Mouse (Mus musculus): ENCODE data around the gene Stat2. TPM values are rescaled to one million over a fixed set of nuclear protein-coding genes. Genes with fewer than 3 reads are reported as not detected.
"Not testable (repeated sequence)": the region's sequence is repeated elsewhere in the genome, so short reads cannot be mapped to it uniquely, and the experiment has no call there.

The Stat2 gene
- polyA plus RNA-seq, 1 experiment from 2014 or later: 19.3 TPM

GRCm38 (mm10) chr10:128263393-128264310, 6.7 kb upstream of the Stat2 start:
- no peak for DNase-seq (ENCODE audit: low spot score)
- Histone ChIP-seq H3K4me3 (no peak overlapping the region), H3K36me3 (no peaks in the 10 kb centered on the region), H3K27me3 (ENCODE audit: insufficient read depth, poor library complexity, severe bottlenecking) (no peaks in the 10 kb centered on the region), H3K9me3 (no peaks in the 10 kb centered on the region), H3K4me1 (replicated peaks) (no peaks in the 10 kb centered on the region), H3K27ac (no peak overlapping the region)
- WGBS: 85% methylated on average over 6 of the region's 6 CpGs

GRCm38 (mm10) chr10:128268371-128268770, 2.0 kb upstream of the Stat2 start, which contains the start of gene Apof:
TSS of gene Apof (plus strand) at chr10:128268671.
- 0 out of 2 replicates have a peak within 1 kb of the TSS, but pooled peaks have one; percentile 24 for H3K27ac ChIP-seq
- DNase-seq (ENCODE audit: low spot score): no peak
- peaks cover 4% of the 10 kb centered on the region; the same call in 1 of the 2 replicates for H3K36me3 ChIP-seq
- 80% methylated on average over 6 of the region's 6 CpGs for WGBS
- 0 out of 2 replicates have a peak, but pooled peaks cover 14% of the 10 kb centered on the region for H3K4me1 ChIP-seq (replicated peaks)
- H3K27me3 ChIP-seq (ENCODE audit: insufficient read depth, poor library complexity, severe bottlenecking): no peaks in the 10 kb centered on the region
- no peaks in the 10 kb centered on the region for H3K9me3 ChIP-seq
- H3K4me3 ChIP-seq: no peak within 1 kb of the TSS

- Histone ChIP-seq H3K27me3 (ENCODE audit: insufficient read depth, poor library complexity, severe bottlenecking) (no peaks in the 10 kb centered on the region), H3K4me3 (peak overlapping the region; percentile 80; the same call in 1 of the 2 replicates), H3K27ac (0 out of 2 replicates have a peak overlapping the region, but pooled peaks have one; percentile 90), H3K4me1 (replicated peaks) (0 out of 2 replicates have a peak, but pooled peaks cover 14% of the 10 kb centered on the region), H3K9me3 (no peaks in the 10 kb centered on the region), H3K36me3 (peaks cover 4% of the 10 kb centered on the region; the same call in 1 of the 2 replicates)
- DNase-seq (ENCODE audit: low spot score): no peak
- 89% methylated on average over 16 of the region's 16 CpGs for WGBS
Observed at GRCm38 (mm10) chr10:128269206-128269910, 1.0 kb upstream of the Stat2 start.

- Histone ChIP-seq H3K27ac (peak overlapping the region; percentile 90), H3K4me1 (replicated peaks) (0 out of 2 replicates have a peak, but pooled peaks cover 14% of the 10 kb centered on the region), H3K9me3 (no peaks in the 10 kb centered on the region), H3K27me3 (ENCODE audit: insufficient read depth, poor library complexity, severe bottlenecking) (no peaks in the 10 kb centered on the region), H3K4me3 (peak overlapping the region; percentile 80), H3K36me3 (peaks cover 4% of the 10 kb centered on the region; the same call in 1 of the 2 replicates)
- WGBS: 44% methylated on average over 7 of the region's 7 CpGs
- no peak for DNase-seq (ENCODE audit: low spot score)
Observed at GRCm38 (mm10) chr10:128270866-128271265, 507 bp downstream of the Stat2 start.

- no peaks in the 10 kb centered on the region for H3K9me3 ChIP-seq
- H3K27ac ChIP-seq: no peak overlapping the region
- H3K27me3 ChIP-seq (ENCODE audit: insufficient read depth, poor library complexity, severe bottlenecking): no peaks in the 10 kb centered on the region
- H3K36me3 ChIP-seq: peaks cover 11% of the 10 kb centered on the region
- WGBS: 68% methylated on average over 2 of the region's 2 CpGs
- DNase-seq (ENCODE audit: low spot score): no peak
- H3K4me3 ChIP-seq: no peak overlapping the region
- 0 out of 2 replicates have a peak, but pooled peaks cover 14% of the 10 kb centered on the region for H3K4me1 ChIP-seq (replicated peaks)
Observed at GRCm38 (mm10) chr10:128271883-128272282, 1.5 kb downstream of the Stat2 start.

GRCm38 (mm10) chr10:128272819-128273439, 2.6 kb downstream of the Stat2 start:
- 0 out of 2 replicates have a peak, but pooled peaks cover 14% of the 10 kb centered on the region for H3K4me1 ChIP-seq (replicated peaks)
- DNase-seq (ENCODE audit: low spot score); H3K4me3 ChIP-seq; H3K27ac ChIP-seq; H3K27me3 ChIP-seq (ENCODE audit: insufficient read depth, poor library complexity, severe bottlenecking); H3K9me3 ChIP-seq: not testable (repeated sequence)
- H3K36me3 ChIP-seq: peaks cover 20% of the 10 kb centered on the region
- 72% methylated on average over 7 of the region's 7 CpGs for WGBS

GRCm38 (mm10) chr10:128275374-128275773, 5.0 kb downstream of the Stat2 start:
- H3K36me3 ChIP-seq: peaks cover 40% of the 10 kb centered on the region
- not testable (repeated sequence) for H3K27me3 ChIP-seq (ENCODE audit: insufficient read depth, poor library complexity, severe bottlenecking); H3K4me3 ChIP-seq; H3K9me3 ChIP-seq; H3K27ac ChIP-seq; H3K4me1 ChIP-seq (replicated peaks); DNase-seq (ENCODE audit: low spot score)
- 90% methylated on average over 1 of the region's 1 CpGs for WGBS

- WGBS: 54% methylated on average over 6 of the region's 6 CpGs
Observed at GRCm38 (mm10) chr10:128278158-128278557, 7.8 kb downstream of the Stat2 start.

GRCm38 (mm10) chr10:128280943-128281342, 10.6 kb downstream of the Stat2 start:
- H3K36me3 ChIP-seq: peaks cover 90% of the 10 kb centered on the region
- no peak overlapping the region for H3K27ac ChIP-seq
- H3K9me3 ChIP-seq: no peaks in the 10 kb centered on the region
- H3K27me3 ChIP-seq (ENCODE audit: insufficient read depth, poor library complexity, severe bottlenecking): no peaks in the 10 kb centered on the region
- DNase-seq (ENCODE audit: low spot score): no peak
- no peak overlapping the region for H3K4me3 ChIP-seq
- WGBS: 90% methylated on average over 6 of the region's 6 CpGs
- H3K4me1 ChIP-seq (replicated peaks): peaks cover 5% of the 10 kb centered on the region; the same call in 1 of the 2 replicates

More at GRCm38 (mm10) chr10:128278158-128278557, 7.8 kb downstream of the Stat2 start:
- 0 out of 2 replicates have a peak, but pooled peaks cover 5% of the 10 kb centered on the region for H3K4me1 ChIP-seq (replicated peaks)
- H3K27me3 ChIP-seq (ENCODE audit: insufficient read depth, poor library complexity, severe bottlenecking): no peaks in the 10 kb centered on the region
- no peak for DNase-seq (ENCODE audit: low spot score)
- H3K4me3 ChIP-seq: no peak overlapping the region
- H3K36me3 ChIP-seq: peaks cover 63% of the 10 kb centered on the region
- no peak overlapping the region for H3K27ac ChIP-seq
- no peaks in the 10 kb centered on the region for H3K9me3 ChIP-seq

GRCm38 (mm10) chr10:128281682-128282081, 11.3 kb downstream of the Stat2 start:
- Histone ChIP-seq H3K4me3 (no peak overlapping the region), H3K4me1 (replicated peaks) (peaks cover 5% of the 10 kb centered on the region; the same call in 1 of the 2 replicates), H3K27ac (no peak overlapping the region), H3K36me3 (peaks cover 91% of the 10 kb centered on the region), H3K27me3 (ENCODE audit: insufficient read depth, poor library complexity, severe bottlenecking) (no peaks in the 10 kb centered on the region), H3K9me3 (no peaks in the 10 kb centered on the region)
- WGBS: 93% methylated on average over 14 of the region's 14 CpGs
- DNase-seq (ENCODE audit: low spot score): no peak

GRCm38 (mm10) chr10:128282886-128283450, 12.6 kb downstream of the Stat2 start:
- Histone ChIP-seq H3K27ac (no peak overlapping the region), H3K36me3 (peaks cover 85% of the 10 kb centered on the region), H3K4me3 (no peak overlapping the region), H3K4me1 (replicated peaks) (peaks cover 5% of the 10 kb centered on the region; the same call in 1 of the 2 replicates), H3K9me3 (no peaks in the 10 kb centered on the region), H3K27me3 (ENCODE audit: insufficient read depth, poor library complexity, severe bottlenecking) (no peaks in the 10 kb centered on the region)
- WGBS: 85% methylated on average over 20 of the region's 20 CpGs
- DNase-seq (ENCODE audit: low spot score): no peak
